Mouse (Mus musculus) lung, postnatal 25 days (tissue): ENCODE data around the gene Gm20388.

Source experiments
- DNase-seq: peaks from one replicate; pipeline ENCODE4 v3.0.0; 2022; ENCODE audit warnings: low spot score

Gm20388 gene

GRCm38 (mm10) chr8:120124836-120125389 is 214.3 kb downstream of the Gm20388 start:
- DNase-seq = no peak

- peak; percentile 66 for DNase-seq
These were observed 215.9 kb downstream of the Gm20388 start for GRCm38 (mm10) chr8:120126357-120127161.

- DNase-seq = no peak
These were observed 218.9 kb downstream of the Gm20388 start for GRCm38 (mm10) chr8:120129547-120129946.

- DNase-seq = no peak
These were observed 220.5 kb downstream of the Gm20388 start for GRCm38 (mm10) chr8:120131158-120131557.

- no peak for DNase-seq
These were observed 222.5 kb downstream of the Gm20388 start for GRCm38 (mm10) chr8:120133169-120133568.

- DNase-seq = no peak
These were observed 225.0 kb downstream of the Gm20388 start for GRCm38 (mm10) chr8:120135687-120136086.

GRCm38 (mm10) chr8:120136618-120137017 is 226.0 kb downstream of the Gm20388 start:
- no peak for DNase-seq

GRCm38 (mm10) chr8:120138958-120139357 is 228.3 kb downstream of the Gm20388 start:
- DNase-seq = no peak

- peak; percentile 66 for DNase-seq
These were observed 230.1 kb downstream of the Gm20388 start for GRCm38 (mm10) chr8:120140769-120141168.

GRCm38 (mm10) chr8:120143911-120144651 is 233.4 kb downstream of the Gm20388 start:
- no peak for DNase-seq

GRCm38 (mm10) chr8:120144652-120145301 is 234.1 kb downstream of the Gm20388 start:
- peak; percentile 85 for DNase-seq

GRCm38 (mm10) chr8:120146051-120146450 is 235.4 kb downstream of the Gm20388 start:
- no peak for DNase-seq

GRCm38 (mm10) chr8:120150028-120150427 is 239.4 kb downstream of the Gm20388 start:
- no peak for DNase-seq

GRCm38 (mm10) chr8:120151151-120151550 is 240.5 kb downstream of the Gm20388 start:
- no peak for DNase-seq

- peak; percentile 63 for DNase-seq
These were observed 242.0 kb downstream of the Gm20388 start for GRCm38 (mm10) chr8:120152636-120153035.

GRCm38 (mm10) chr8:120160366-120160765 is 249.7 kb downstream of the Gm20388 start:
- DNase-seq = no peak

- no peak for DNase-seq
These were observed 251.2 kb downstream of the Gm20388 start for GRCm38 (mm10) chr8:120161658-120162403.

- no peak for DNase-seq
These were observed 251.7 kb downstream of the Gm20388 start for GRCm38 (mm10) chr8:120162404-120162752.

GRCm38 (mm10) chr8:120163376-120163775 is 252.7 kb downstream of the Gm20388 start:
- DNase-seq = no peak

GRCm38 (mm10) chr8:120164026-120164425 is 253.4 kb downstream of the Gm20388 start:
- no peak for DNase-seq

GRCm38 (mm10) chr8:120167136-120167535 is 256.5 kb downstream of the Gm20388 start:
- DNase-seq = no peak

GRCm38 (mm10) chr8:120167821-120168220 is 257.2 kb downstream of the Gm20388 start:
- DNase-seq = no peak
